Comparison of ENCODE assay signal across 18 mouse cellular contexts in genomic region chr7:96556756-96557155, GRCm38 (mm10).
DNase-seq lines count a peak whose midpoint lies in the region; ATAC-seq lines count a peak whose summit lies in the region.
"Had no signal": no experiment of that assay in that cellular context is flagged by ENCODE, and none has a peak within 500 bp of the region (broad histone marks: within the 10 kb centered on the region; RNA-seq: fewer than 3 reads in every experiment).

No protein-coding gene starts in this region.

- no peak overlapping the region for H3K4me2 ChIP-seq in forebrain, embryonic 16.5 days (ENCODE audit: low read length)
- H3K4me2 ChIP-seq in kidney, embryonic 16.5 days (replicated peaks; ENCODE audit: low read depth, low read length): no peak overlapping the region
- H3K4me2 ChIP-seq: embryonic facial prominence, embryonic 15.5 days; heart, embryonic 12.5 days; hindbrain, embryonic 14.5 days had no signal

- H3K9ac ChIP-seq in forebrain, embryonic 16.5 days (replicated peaks; ENCODE audit: low read depth, low read length): no peak overlapping the region
- H3K9ac ChIP-seq in kidney, embryonic 16.5 days (replicated peaks; ENCODE audit: low read length): no peak overlapping the region
- H3K9ac ChIP-seq: embryonic facial prominence, embryonic 15.5 days; heart, embryonic 12.5 days; hindbrain, embryonic 14.5 days had no signal

- WGBS in forebrain, embryonic 10.5 days: 90% methylated on average over 5 of the region's 5 CpGs
- WGBS in forebrain, embryonic 16.5 days: 90% methylated on average over 5 of the region's 5 CpGs
- 37% methylated on average over 5 of the region's 5 CpGs for WGBS in kidney, embryonic 16.5 days

- no peak for ATAC-seq in forebrain, embryonic 16.5 days
- ATAC-seq in kidney, embryonic 16.5 days (ENCODE audit: low FRiP score, low TSS enrichment): peak; percentile 71; the same call in 1 of the 2 replicates

- peaks cover 25% of the 10 kb centered on the region for H3K36me3 ChIP-seq in forebrain, embryonic 10.5 days (replicated peaks)
- no peaks in the 10 kb centered on the region for H3K36me3 ChIP-seq in forebrain, embryonic 16.5 days (ENCODE audit: control insufficient read depth, insufficient read depth)
- H3K36me3 ChIP-seq in kidney, embryonic 16.5 days (ENCODE audit: insufficient read depth, low read length): no peaks in the 10 kb centered on the region
- H3K36me3 ChIP-seq: embryonic facial prominence, embryonic 15.5 days; heart, embryonic 12.5 days had no signal

- peaks cover 7% of the 10 kb centered on the region; the same call in 1 of the 2 replicates for H3K9me3 ChIP-seq in forebrain, embryonic 10.5 days
- H3K9me3 ChIP-seq in forebrain, embryonic 16.5 days (ENCODE audit: control insufficient read depth, low read length): no peaks in the 10 kb centered on the region
- no peaks in the 10 kb centered on the region for H3K9me3 ChIP-seq in kidney, embryonic 16.5 days (ENCODE audit: low read length)
- H3K9me3 ChIP-seq: embryonic facial prominence, embryonic 15.5 days; heart, embryonic 12.5 days had no signal

- peaks cover 60% of the 10 kb centered on the region for H3K4me1 ChIP-seq in forebrain, embryonic 10.5 days
- peaks cover 13% of the 10 kb centered on the region for H3K4me1 ChIP-seq in forebrain, embryonic 16.5 days (replicated peaks; ENCODE audit: control insufficient read depth, insufficient read depth, low read length)
- peaks cover 26% of the 10 kb centered on the region for H3K4me1 ChIP-seq in kidney, embryonic 16.5 days (ENCODE audit: insufficient read depth, low read length)
- H3K4me1 ChIP-seq: heart, embryonic 12.5 days had no signal

- H3K4me3 ChIP-seq in forebrain, embryonic 10.5 days: no peak overlapping the region
- H3K4me3 ChIP-seq in forebrain, embryonic 16.5 days (replicated peaks; ENCODE audit: low read length): no peak overlapping the region
- no peak overlapping the region for H3K4me3 ChIP-seq in kidney, embryonic 16.5 days (ENCODE audit: low read length)
- H3K4me3 ChIP-seq: embryonic facial prominence, embryonic 15.5 days; erythroblast, embryonic 14.5 days; gastrocnemius, adult 2 months; heart, embryonic 12.5 days; hindbrain, embryonic 10.5 days had no signal

- peak overlapping the region; percentile 69 for H3K27ac ChIP-seq in forebrain, embryonic 10.5 days
- H3K27ac ChIP-seq in forebrain, embryonic 16.5 days (ENCODE audit: low read length): no peak overlapping the region
- H3K27ac ChIP-seq in kidney, embryonic 16.5 days (ENCODE audit: low read length): no peak overlapping the region
- H3K27ac ChIP-seq: embryonic facial prominence, embryonic 15.5 days; gastrocnemius, adult 2 months; hindbrain, embryonic 10.5 days; hindbrain, embryonic 14.5 days had no signal

- no peak for DNase-seq in forebrain, embryonic 10.5 days (ENCODE audit: extremely low spot score, low spot score)
- DNase-seq in kidney, adult 18-20 months: no peak
- peak; percentile 54 to 61 for DNase-seq in kidney, postnatal 4 days
- no peak for DNase-seq in kidney, adult 9 months
- no peak for DNase-seq in cerebellum, postnatal 10 days
- DNase-seq: adrenal gland, postnatal 10 days; cerebellum, adult 11 months; cerebellum, adult 8-10 months; cerebellum, postnatal 25 days; gastrocnemius, adult 2 months; gastrocnemius, postnatal 25 days had no signal

- H3K27me3 ChIP-seq in forebrain, embryonic 10.5 days (ENCODE audit: poor library complexity, severe bottlenecking): peaks cover 43% of the 10 kb centered on the region
- H3K27me3 ChIP-seq in forebrain, embryonic 16.5 days (replicated peaks; ENCODE audit: control insufficient read depth, insufficient read depth, low read length): no peaks in the 10 kb centered on the region
- no peaks in the 10 kb centered on the region for H3K27me3 ChIP-seq in kidney, embryonic 16.5 days (ENCODE audit: insufficient read depth, low read length)
- H3K27me3 ChIP-seq: embryonic facial prominence, embryonic 15.5 days had no signal

Comparison
In these comparisons a context has a peak if more than half of its experiments do, and no peak if none do; other contexts are left out.
1. DNase-seq: peak in kidney, postnatal 4 days (2 of 2); none in forebrain, embryonic 10.5 days (single experiment), kidney, adult 18-20 months (single experiment), kidney, adult 9 months (single experiment) and cerebellum, postnatal 10 days (0 of 2).